Mouse (Mus musculus) activated CD4-positive, CD25-positive, alpha-beta regulatory T cell, adult 4 months (primary cell): Measurements from ENCODE around the gene Vav2. TPM values are rescaled to one million over a fixed set of nuclear protein-coding genes. Genes with fewer than 3 reads are reported as not detected.

Source experiments
- ATAC-seq: one replicate; pipeline ENCODE4 v1.8.0; 2017
- polyA plus RNA-seq, 2 experiments: library from polyadenylated mRNA; unstranded; fragments of 100-300 nt; shearing (Covaris generic); gene quantifications; one replicate each; pipeline ENCODE4 v1.2.1; 2017

The Vav2 gene
- polyA plus RNA-seq, 2 experiments from 2014 or later: 5.8 to 8.3 TPM

DNA sequence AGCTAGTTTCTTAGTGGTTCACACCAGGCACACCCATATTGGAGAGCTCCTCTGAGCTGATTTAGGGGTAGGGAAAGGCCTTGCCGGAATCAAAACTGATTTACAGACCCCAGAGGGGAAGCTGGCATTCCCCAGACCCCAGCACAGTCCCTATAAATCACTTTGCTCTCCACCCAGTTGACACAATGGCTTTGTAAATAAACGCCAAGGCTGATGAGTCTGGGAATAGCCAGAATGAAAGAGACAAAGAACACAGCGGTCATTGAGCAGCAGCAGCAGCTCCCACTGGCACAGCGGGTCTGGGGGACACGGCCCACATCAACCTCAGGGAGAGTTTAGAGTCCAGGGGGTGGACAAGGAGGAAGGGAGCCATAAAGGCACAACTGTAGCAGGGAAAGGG lies 65.0 kb downstream of the Vav2 start:
- no peak for ATAC-seq

DNA sequence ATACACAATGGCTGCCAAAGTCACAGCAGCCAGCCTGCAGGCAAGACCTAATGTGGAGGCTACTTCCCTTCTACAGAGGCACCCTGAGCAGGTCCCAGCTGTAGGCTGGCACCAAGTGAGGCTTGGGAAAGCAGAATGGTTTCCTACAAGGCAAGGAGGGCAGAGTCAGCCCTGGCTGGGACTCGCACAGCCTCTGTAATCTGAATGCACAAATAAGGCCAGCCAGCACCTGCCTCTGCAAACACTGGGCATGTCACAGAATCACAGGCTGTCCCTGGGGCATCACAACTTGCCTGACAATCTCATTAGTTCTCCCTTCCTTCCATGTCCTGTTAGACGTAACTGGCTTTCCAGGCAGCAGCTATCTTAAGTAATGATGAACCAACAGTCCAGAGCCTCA lies 68.4 kb downstream of the Vav2 start:
- no peak for ATAC-seq

DNA sequence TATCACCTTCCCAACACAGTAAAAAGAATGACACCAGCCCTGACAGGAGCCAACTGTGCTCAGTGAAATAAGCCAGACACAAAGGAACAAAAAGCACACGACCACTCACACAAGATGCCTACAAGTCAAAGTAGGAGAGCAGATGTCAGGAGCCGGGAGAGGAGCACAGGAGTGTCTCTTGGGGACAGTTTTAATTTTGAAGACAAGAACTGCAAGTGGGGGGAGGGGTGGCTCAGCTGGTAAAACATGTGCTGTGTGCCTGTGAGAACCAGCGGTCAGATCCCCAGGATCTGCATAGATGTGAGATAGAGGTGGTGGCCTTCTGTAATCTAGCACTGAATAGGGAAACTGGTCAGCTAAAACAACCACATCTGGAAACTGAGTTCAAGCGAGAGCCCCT lies 71.1 kb downstream of the Vav2 start:
- no peak for ATAC-seq

DNA sequence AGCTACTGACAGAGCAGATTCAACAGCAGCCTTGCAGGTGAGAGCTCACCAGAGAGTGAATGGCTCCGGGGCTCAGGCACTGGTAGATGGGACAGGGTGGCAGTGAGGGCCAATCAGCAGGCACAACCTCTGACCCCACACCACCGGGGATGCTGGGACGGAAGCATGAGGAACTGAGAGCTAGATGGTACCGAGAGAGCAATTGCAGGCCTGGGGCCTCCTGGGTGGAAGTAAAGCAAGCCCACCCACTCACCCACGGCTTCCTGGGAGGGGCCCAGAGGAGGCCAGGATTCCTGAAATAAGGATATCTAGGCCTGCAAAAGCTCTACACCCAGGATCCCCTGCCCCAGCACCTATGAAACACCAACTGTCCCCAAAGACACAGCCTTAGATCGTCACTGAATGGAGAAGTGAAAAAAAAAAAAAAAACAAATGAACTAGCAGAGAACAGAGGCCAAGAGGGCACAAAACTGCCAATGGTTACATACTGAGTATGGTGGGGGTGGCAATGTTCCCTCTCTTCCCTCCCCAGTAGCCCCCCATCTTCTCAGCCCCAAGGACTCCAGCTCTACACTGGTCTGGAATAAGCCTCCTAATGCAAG lies 72.1 kb downstream of the Vav2 start:
- no peak for ATAC-seq

DNA sequence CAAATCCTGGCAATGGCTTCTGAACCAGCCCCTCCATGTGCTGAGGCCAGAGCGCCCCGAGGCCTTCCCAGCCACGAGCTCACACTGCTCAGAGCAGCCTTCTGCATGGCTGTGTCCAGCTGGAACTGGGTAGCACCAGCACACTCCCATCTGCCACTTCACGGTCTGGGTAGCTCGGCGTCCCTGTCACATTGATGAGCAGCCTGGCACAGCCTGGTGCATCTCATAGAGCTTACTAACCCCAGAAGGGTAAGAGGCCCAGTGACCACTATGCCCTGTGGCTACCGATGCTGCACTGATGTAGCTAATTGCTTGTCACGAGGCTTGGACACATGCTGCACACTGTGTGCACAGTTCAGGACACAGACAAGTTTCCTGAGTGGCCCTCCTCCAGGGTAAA lies 74.1 kb downstream of the Vav2 start:
- no peak for ATAC-seq

DNA sequence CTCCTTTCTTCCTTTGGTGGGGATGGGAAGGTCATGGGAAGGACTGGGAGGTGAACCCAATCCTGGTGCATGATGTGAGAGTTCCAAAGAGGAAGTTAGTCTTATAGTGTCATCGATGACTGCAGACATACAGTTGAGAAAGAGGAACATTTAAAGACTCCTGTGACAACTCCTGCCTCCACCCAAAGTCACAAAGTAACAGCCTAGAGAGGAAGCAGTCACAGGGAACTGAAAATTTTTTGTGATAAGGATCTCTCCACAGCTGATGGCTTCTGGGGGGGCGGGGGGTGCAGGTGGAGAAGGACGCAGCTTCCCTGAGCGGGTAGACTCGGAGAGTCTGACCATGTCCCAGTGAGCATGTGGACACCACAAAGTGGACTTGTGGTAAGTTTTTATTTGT lies 76.5 kb downstream of the Vav2 start:
- no peak for ATAC-seq

DNA sequence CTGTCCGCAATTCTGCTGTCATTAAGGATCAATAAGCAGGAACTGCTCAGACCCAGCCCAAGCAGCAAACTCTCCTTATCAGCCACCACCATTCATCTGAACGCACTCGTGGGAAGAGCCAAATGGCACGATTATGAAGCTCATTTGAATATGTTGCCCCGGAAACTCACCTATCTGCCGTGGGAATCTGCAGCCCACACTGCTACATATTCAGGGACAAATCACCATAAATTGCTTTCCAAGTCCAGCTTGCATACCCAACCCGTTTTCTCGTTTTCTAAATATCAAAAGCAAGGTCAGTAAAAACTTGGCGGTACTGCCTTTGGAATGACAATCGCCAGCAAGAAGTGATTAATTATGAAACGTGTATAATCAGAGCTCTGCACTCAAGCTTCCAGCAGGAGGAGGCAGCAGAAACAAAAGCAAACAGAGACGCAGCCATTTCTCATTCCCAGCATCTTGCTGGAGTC lies 82.8 kb downstream of the Vav2 start:
- no peak for ATAC-seq

DNA sequence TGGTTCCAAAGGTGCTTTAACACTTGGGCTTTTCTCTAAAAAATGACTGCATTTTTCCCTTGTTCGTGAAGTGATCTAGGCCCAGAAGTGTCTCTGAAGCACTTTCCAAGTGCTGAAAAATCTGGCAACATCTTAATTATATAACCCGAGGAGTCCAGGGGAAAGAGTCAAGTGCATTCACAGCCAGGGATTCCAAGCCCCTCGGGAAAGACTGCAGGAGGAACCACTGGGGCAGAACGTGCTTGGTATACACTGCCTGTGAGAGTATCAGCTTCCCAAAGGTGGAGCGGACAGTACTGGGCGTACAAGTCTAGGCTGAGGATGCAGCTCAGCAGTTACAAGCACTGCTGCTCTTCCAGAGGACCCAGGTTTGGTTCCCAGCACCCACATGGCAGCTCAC lies 86.2 kb downstream of the Vav2 start:
- ATAC-seq: no peak

DNA sequence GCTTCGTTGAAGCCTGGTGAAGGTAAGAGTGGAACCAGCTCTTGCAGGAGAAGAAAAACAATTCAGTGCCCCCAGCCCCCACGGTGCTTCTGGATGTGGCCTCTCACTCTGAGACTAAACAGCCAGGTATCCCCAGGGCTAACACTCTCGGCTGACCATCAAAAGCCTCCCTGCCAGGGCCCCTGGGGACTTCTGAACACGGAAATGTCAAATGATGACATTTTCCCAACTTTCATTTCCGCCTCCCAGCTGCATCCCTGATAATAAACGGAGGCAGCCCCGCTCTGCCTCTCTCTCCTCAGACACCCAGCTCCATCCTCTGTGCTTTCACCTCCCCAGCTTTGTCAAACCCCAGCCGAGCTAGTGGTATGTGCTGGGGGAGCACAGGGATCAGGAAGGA lies 87.8 kb downstream of the Vav2 start:
- ATAC-seq: no peak

DNA sequence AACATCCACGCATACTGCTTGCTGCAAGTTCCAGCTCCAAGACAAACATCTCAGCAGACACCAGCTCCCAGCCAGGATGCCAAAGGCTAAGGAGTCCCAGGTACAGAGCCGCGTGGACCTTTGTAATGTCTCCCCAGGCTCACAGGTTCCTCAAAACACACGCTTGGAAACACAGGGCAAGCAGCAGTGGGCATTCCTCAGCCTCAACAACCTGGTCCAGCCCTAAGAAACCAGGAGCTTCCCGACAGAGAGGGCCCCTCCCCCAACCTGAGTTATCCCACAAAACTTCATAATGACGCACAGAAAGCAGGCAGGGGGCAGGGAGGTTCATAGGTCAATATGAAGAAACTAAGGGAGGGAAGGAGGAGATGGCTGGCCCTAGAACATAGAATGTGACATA lies 89.6 kb downstream of the Vav2 start:
- no peak for ATAC-seq

DNA sequence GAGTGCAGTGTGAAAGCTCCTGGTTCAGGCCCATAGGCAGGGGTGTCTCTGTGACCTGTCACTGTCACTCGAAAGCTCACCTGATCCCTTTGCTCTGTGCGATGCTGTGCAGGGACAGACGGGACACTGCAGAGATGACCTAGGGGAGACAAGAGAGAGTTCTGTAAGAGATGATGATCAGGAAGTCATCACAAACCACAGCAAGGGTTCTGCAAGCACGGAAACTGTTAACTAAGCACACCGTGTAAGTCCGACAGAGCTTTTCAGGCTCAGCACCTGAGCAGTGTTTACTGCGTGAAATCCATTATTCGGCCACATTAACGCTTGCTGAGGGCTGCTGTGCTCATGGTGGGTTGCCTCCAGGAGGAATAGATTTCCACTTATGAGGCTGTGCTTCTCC lies 90.2 kb downstream of the Vav2 start:
- peak; percentile 71 for ATAC-seq

DNA sequence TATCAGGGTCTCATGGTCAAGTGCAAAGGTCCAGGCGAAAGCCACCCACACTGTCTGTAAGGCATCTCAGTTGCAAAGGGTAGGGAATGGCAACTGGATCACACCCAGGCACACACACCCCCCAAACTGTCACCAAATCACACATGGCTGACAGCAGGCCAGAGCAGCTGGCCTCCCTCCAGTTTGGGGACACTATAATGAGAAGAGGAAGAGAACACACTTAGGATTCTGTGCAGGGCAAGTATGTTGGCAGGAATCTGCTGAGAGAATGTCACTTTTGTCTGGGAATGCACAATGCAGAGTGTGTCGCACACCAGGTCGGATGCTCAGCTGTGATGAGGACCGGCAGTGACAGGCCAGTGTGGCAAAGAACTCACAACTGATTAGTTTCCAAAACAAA lies 92.0 kb downstream of the Vav2 start:
- ATAC-seq: no peak

DNA sequence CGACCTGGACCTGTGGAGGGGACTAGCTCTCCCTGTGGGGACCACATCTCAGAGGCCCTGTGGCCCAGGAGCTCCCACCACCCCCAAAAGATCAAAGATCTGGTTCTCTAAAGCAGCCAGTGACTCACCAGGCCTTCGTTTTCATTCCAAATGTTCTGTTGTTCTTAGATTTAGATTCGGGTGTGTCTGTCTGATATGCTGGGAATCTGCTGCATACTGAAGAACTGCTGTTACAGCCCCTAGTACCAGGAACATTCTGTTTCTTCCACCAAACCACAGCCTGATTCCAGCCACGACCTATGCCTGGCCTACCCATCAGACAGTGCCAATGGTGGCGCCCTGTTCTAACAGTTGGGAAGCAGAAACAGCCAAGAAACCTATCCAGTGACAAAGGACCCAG lies 95.3 kb downstream of the Vav2 start:
- no peak for ATAC-seq

DNA sequence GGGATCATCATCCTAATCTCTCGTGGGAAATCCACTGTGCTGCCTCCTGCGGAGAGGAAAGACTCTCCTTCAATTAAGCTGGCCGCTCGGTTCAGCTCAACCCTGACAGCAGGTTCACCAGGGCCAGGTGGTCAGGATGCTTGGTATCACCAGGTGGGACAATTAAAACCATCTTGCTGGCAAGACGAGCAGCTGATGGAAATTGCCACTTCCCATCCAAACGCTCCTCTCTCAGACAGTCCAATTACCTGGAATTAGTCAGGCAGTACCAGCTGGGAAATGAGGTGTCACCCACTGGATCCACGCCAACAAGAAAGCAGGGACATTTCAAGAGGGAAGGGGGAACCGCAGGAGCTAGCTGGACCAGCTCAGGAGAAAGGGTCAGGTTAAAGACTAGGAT lies 96.4 kb downstream of the Vav2 start:
- ATAC-seq: no peak

DNA sequence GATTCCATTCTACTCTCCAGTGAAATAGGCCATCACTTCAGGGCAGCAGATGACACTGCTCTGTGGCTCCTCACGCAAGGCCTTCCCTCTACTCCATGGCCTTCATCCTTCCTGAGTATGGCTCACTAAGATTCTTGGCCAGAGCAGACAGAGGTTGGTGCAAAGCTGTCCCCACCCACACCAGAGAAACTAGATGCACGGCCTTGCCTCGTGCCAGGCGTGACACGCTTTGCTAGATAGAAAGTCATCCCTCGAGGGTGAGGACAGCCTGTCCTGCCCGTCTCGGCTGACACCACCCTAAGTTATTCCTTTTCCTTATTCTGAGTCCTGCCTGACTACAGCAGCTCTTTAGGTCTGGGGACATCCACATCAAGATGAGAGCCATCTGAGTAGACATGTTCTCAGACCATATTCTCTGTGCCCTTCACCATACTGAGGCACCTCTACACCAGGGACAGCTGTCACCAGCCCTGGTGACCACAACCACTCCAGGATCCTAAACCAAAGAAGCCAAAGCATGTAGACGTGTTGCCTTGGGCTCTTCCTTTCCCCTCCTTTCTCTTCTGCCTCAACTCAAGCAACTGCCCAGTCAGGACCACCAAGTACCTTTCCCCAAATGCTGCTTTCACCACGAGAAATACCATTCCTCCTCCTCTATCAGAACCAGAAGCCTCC lies 97.3 kb downstream of the Vav2 start:
- ATAC-seq: no peak

DNA sequence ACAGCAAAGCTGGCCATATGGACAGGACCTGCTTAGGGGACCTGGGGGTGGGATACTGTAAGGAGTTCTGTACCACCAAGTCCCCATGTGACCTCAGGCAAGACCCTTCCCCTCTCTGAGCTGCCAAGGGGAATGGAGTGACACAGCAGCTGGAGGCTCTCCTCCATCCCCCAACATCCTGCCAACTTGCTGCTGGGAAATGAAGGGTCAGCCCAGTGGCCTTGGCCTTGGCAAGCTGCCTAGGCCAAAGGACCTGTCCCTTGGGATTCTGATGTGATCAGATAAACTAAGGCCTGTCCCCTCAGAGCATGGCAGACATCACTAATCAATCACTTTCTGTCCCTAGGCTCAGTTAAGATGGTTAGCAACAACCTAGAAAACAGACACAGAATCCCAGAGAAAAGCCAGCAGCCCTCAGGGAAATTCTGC lies 98.2 kb downstream of the Vav2 start:
- ATAC-seq: no peak

DNA sequence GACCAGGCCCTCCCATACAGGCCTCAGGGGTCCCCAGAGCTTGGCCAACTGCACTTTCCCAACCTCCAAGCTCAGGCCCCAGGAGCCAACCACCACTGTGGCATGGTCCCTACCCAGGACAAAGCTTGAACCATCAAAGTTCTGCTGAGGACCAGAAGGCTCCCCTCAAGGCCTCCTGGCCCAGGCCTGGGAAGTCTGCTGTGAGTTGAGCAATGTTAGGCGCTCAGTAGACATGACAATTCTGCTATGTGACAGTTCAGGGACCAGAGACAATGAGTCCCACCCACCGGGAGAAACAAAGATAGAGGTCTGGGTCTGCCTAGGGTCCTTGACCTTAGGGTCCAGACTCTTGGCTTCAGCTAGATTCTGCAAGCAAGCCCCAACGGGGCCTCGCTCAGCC lies 98.9 kb downstream of the Vav2 start:
- ATAC-seq: no peak

DNA sequence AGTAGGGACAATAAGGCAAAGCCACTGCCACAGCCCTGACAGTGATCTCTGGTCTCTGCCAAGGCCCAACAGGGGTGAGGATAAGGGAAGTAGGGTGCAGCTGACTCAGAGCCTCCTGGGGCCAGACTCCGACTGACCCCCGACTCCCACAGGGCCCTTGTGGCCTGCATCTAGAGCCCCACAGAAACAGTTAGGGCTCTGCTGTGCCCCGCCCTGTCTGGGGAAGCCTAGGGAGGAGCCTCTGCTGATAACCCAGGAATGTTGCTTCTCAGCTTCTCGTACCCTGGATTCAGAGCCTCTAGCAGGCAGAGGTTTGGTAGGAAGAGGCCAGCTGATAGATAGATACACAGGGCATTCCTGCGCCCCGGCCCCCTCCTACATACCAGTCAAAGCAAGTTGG lies 99.8 kb downstream of the Vav2 start:
- ATAC-seq: no peak

DNA sequence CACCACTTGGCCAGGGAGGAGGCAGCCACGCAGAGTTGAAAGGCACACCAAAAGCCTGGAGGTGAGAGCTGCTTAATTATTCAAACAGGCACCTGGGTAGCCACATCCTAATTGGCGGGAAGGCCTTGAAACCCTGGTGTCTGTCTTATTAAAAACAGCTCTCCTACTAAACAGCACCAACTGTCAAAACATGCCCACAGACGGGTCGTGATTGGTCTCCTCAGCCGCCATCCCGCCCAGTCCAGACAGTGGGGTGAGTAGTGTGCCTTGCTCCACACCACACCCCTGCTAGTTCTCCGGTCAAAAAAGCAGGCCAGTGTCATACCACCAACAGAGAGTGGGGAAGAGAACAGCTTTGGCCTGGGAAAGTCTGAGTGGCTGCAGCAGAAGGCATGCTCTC lies 100.5 kb downstream of the Vav2 start:
- no peak for ATAC-seq

DNA sequence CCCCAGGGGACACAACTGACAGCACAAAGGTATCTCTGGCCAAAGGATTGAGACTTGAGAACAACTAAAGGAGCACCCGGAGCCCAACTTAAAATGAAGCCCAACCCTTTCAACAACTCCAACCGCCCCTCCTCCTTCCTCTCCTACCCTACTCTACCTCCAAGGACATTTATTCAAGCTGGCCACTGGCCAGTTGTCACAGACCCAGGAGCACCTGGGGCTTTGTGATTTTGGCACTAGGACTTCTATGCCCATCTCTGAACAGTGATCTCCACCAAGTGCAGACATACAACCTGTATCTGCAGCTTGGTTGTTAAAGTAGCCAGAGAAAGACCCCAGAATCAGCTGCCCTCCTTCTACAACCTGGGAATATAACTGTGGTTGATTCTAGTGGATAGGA lies 102.1 kb downstream of the Vav2 start:
- no peak for ATAC-seq

DNA sequence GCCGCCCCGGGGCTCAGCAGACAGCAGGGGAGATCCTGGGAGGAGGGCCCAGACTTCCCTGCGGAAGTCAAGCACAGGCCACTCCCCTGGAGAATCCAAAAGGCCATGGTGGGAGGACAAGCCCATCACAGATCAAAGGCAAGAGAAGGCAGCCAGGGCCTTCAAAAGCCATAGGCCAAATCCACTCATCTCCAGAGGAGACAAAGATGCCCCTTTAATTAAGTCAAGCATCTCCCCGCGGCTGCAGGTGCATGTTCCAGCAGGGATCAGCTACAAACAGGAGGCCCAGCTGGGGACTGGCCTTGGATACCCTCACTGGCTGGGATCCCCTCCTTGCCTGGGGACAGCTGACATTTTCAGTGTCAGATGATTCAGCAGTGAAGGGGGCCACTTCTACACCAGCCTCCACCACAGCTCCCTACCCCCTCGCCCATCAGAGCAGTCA lies 105.4 kb downstream of the Vav2 start:
- no peak for ATAC-seq

DNA sequence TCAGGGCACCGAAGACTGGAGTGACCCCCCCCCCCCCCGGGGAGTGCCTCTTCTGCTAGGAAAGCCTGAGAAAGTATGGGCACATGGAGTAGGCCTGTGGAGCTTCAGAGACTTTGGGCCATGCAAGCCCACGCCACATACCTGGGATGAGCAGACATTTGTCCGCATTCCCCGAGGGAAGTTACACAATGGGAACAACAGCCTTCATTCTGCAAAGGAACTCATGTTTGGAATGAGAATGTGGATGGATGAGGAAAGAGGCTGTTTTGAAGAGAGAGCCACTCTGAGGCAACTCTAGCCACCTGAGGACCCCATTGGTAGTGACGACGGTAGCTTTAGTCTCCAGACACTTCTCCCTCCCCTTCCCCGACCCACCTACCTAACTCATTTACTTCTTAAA lies 106.0 kb downstream of the Vav2 start:
- ATAC-seq: no peak

DNA sequence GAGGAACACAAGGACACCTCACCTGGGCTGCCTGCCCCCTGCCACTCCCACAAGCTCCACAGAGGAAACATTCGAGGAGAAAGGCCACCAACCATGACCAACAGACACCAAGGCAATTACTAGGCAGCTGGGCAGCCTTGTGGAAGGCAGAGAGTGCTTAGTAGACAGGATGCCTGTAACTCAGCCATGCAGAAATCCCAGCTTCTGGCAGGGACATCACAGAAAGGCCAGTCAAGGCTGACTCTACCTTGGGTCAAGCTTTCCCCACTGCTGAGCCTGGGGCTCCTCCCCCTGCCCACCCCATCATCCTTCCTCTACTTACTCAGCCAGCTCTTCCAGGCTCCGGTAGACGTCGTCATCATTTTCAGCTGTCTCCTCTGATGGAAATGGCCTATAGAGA lies 108.2 kb downstream of the Vav2 start:
- no peak for ATAC-seq

DNA sequence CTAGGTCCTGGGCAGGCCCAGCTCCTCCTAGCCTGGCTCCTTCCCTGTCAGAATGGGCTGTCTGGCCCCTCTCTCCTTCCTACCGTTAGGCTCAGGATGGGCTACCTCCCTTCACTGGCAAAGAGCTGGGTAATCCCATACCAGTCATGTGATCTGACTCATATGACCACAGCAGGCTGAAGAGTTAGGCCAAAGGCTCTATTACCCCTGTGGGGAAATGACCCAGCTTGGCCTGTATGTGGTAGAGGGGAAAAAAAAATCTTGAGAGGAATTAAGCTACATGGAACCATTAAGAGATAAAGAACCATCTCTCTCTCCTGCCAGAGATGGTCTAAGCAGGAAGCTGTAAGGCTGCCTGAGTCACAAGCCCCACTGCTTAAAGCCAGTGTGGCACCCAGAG lies 108.6 kb downstream of the Vav2 start:
- no peak for ATAC-seq

DNA sequence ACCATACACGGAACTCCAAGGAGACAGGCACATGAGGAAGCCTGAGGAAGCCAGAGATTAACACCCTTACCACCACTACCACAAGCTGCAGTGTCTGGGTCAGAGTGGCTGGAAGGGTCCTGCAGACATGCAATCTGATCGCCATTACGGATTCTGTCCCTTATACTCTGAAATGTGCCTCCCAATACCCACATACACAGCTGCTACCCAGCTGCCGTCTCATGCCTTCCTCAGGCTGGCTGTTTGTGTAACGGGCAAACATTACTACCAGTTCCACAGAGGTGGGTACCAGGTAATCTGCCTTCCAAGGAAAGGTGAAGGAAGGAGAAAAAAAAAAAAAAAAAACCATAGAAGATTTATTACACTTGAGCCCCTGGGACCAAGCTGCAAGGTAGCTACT lies 110.7 kb downstream of the Vav2 start:
- ATAC-seq: no peak
